Mouse (Mus musculus): ENCODE measurements around the gene Hist1h4j. TPM values are rescaled to one million over a fixed set of nuclear protein-coding genes. Genes with fewer than 3 reads are reported as not detected.
A peak's percentile ranks its signal among the peaks of the same experiment; 100 is the strongest.
"Not testable (repeated sequence)": the region's sequence is repeated elsewhere in the genome, so short reads cannot be mapped to it uniquely, and the experiment has no call there.

Hist1h4j gene
- polyA plus RNA-seq, 1 experiment: 60.3 TPM

DNA sequence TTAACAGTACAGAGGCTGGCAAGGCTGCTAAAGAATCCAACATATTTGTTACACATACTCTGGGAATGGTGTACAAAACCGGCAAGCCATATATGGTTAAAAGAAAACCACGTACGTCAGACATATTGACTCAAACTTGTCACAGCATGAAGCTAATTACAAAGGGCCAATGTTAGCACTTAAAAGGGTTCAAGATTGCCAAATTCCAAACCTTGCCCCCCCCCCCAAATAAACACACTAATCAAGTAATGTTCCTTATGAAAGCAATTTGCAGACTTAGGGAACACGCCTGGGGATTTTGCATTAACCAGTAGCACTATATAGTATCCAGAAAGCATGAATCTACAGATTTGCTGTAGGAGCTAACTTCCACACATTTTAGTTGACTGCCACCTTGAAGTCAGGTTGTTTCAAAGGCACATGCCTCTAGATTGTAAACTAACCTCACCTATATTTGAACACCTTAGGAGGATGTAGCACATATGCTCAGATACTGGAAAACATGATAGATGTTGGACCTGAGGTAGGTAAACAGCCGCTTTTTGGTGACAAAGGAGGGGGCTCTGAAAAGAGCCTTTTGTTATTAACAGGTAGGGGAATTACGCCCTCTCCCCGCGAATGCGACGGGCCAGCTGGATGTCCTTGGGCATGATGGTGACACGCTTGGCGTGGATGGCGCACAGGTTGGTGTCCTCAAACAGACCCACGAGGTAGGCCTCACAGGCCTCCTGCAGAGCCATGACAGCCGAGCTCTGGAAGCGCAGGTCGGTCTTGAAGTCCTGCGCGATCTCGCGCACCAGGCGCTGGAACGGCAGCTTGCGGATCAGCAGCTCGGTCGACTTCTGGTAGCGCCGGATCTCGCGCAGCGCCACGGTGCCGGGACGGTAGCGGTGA lies 47.7 kb downstream of the Hist1h4j start:
- not testable (repeated sequence) for H3K36me3 ChIP-seq (ENCODE audit: control insufficient read depth, insufficient read depth, low read length); H3K27me3 ChIP-seq (ENCODE audit: control insufficient read depth, insufficient read depth, low read length)
- H3K4me1 ChIP-seq (replicated peaks; ENCODE audit: control insufficient read depth, insufficient read depth, low read length): peaks cover 14% of the 10 kb centered on the region
- WGBS: 2% methylated on average over 23 of the region's 35 CpGs
- DNase-seq: peak; percentile 32
- 0 out of 2 replicates have a peak, but pooled peaks have one; percentile 37 for TF ChIP-seq POLR2A (IDR thresholded peaks at IDR 0.05; ENCODE audit: control insufficient read depth, extremely low read depth, insufficient read depth, low read length, poor library complexity)
- H3K27ac ChIP-seq (ENCODE audit: control insufficient read depth, insufficient read depth, low read length): peak overlapping the region; percentile 96
- H3K4me3 ChIP-seq (ENCODE audit: control insufficient read depth, insufficient read depth, low read length): peak overlapping the region; percentile 61

DNA sequence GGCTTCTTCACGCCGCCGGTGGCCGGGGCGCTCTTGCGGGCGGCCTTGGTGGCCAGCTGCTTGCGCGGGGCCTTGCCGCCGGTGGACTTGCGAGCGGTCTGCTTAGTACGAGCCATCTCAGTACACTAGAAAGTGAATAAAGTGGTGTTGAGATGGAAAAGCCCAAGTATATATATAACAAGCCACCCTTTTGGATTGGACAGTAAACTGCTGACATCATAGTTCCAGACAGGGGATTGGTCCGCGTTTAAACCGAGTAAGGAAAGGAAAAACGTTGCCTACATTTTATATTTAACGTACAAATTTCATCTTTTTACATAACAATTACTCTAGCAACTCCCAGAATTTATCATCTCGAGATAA lies 48.4 kb downstream of the Hist1h4j start, which contains the start of gene Hist1h3i:
Gene Hist1h3i (minus strand): TSS at position 116 of the 363 bp plus-strand sequence.
- no peaks in the 10 kb centered on the region for H3K36me3 ChIP-seq (ENCODE audit: control insufficient read depth, insufficient read depth, low read length)
- peak within 1 kb of the TSS; percentile 61 for H3K4me3 ChIP-seq (ENCODE audit: control insufficient read depth, insufficient read depth, low read length)
- TF ChIP-seq POLR2A (IDR thresholded peaks at IDR 0.05; ENCODE audit: control insufficient read depth, extremely low read depth, insufficient read depth, low read length, poor library complexity) (0 out of 2 replicates have a peak, but pooled peaks have one; percentile 5), CTCF (IDR thresholded peaks at IDR 0.05; ENCODE audit: borderline replicate concordance, control insufficient read depth, extremely low read depth, insufficient read depth, low read length, poor library complexity) (no peak)
- no peaks in the 10 kb centered on the region for H3K27me3 ChIP-seq (ENCODE audit: control insufficient read depth, insufficient read depth, low read length)
- WGBS: under 1% methylated on average over 17 of the region's 20 CpGs
- peaks cover 14% of the 10 kb centered on the region for H3K4me1 ChIP-seq (replicated peaks; ENCODE audit: control insufficient read depth, insufficient read depth, low read length)
- peak within 1 kb of the TSS; percentile 96 for H3K27ac ChIP-seq (ENCODE audit: control insufficient read depth, insufficient read depth, low read length)
- peak; percentile 65 for DNase-seq

DNA sequence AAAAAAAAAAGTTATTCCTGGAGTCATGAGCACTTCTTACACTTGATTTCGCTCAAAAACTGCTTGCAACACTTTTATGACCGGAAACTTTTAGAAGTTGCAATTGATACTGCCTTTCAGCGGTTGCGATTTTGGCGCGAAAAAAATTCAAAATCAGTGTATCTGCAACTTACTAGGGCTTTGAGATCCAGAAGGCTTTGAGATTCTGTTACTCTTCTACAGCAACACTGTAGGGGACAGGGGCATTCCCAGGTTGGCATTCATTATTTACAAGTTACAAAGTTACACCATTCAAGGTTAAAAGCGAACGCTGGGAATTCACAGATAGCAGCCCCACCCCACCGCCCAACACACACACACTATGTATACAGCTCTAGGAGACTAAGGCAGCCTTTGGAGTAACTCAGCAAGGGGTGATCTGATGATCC lies 48.9 kb downstream of the Hist1h4j start:
- WGBS: 14% methylated on average over 9 of the region's 9 CpGs
- H3K27ac ChIP-seq (ENCODE audit: control insufficient read depth, insufficient read depth, low read length): peak overlapping the region; percentile 78
- H3K27me3 ChIP-seq (ENCODE audit: control insufficient read depth, insufficient read depth, low read length): no peaks in the 10 kb centered on the region
- H3K36me3 ChIP-seq (ENCODE audit: control insufficient read depth, insufficient read depth, low read length): no peaks in the 10 kb centered on the region
- DNase-seq: peak; percentile 41
- no peak overlapping the region for H3K4me3 ChIP-seq (ENCODE audit: control insufficient read depth, insufficient read depth, low read length)
- no peak for TF ChIP-seq POLR2A (IDR thresholded peaks at IDR 0.05; ENCODE audit: control insufficient read depth, extremely low read depth, insufficient read depth, low read length, poor library complexity)
- TF ChIP-seq CTCF (IDR thresholded peaks at IDR 0.05; ENCODE audit: borderline replicate concordance, control insufficient read depth, extremely low read depth, insufficient read depth, low read length, poor library complexity): no peak
- peaks cover 14% of the 10 kb centered on the region for H3K4me1 ChIP-seq (replicated peaks; ENCODE audit: control insufficient read depth, insufficient read depth, low read length)

DNA sequence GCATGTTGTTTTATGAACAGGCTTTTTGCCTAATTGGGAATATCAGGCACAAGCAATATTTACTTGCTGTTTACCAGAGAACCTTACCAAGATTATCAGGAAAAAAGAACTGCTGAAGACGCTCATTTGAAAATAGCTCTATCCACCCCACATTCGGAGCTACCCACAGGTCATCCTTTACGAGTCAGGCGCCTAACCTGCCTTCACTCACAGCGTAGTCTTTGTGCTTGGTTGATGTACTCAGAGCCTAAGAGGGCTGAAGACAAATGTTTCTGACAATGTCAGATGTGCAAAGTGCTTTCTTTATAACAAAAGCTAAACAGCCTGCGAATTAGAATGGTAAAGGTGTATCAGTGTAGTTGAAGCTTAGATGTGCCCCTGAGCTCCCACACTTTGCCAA lies 49.4 kb downstream of the Hist1h4j start:
- no peak for DNase-seq

More for the DNA sequence above, 49.4 kb downstream of the Hist1h4j start:
- H3K27ac ChIP-seq (ENCODE audit: control insufficient read depth, insufficient read depth, low read length): peak overlapping the region; percentile 78
- H3K36me3 ChIP-seq (ENCODE audit: control insufficient read depth, insufficient read depth, low read length): no peaks in the 10 kb centered on the region
- peaks cover 14% of the 10 kb centered on the region for H3K4me1 ChIP-seq (replicated peaks; ENCODE audit: control insufficient read depth, insufficient read depth, low read length)
- no peaks in the 10 kb centered on the region for H3K27me3 ChIP-seq (ENCODE audit: control insufficient read depth, insufficient read depth, low read length)
- no peak for TF ChIP-seq CTCF (IDR thresholded peaks at IDR 0.05; ENCODE audit: borderline replicate concordance, control insufficient read depth, extremely low read depth, insufficient read depth, low read length, poor library complexity)
- no peak for TF ChIP-seq POLR2A (IDR thresholded peaks at IDR 0.05; ENCODE audit: control insufficient read depth, extremely low read depth, insufficient read depth, low read length, poor library complexity)
- 80% methylated on average over 6 of the region's 6 CpGs for WGBS
- no peak overlapping the region for H3K4me3 ChIP-seq (ENCODE audit: control insufficient read depth, insufficient read depth, low read length)

Other genes starting within 250 kb of the Hist1h4j start
- gene AK157302, start 239.8 kb upstream of the Hist1h4j start, polyA plus RNA-seq (2012; rRNA removed): 0.07 and 0.09 TPM in 2 replicates
- gene Gm11273, start 233.6 kb upstream of the Hist1h4j start, polyA plus RNA-seq (2012; rRNA removed): 5.6 and 9.5 TPM in 2 replicates
- gene Zkscan8, start 203.9 kb upstream of the Hist1h4j start, polyA plus RNA-seq (2012; rRNA removed): 4.9 and 5.3 TPM in 2 replicates
- gene Olfr1366, start 192.3 kb upstream of the Hist1h4j start, polyA plus RNA-seq (2012; rRNA removed): not detected in 2 replicates
- gene Olfr1535, start 175.2 kb upstream of the Hist1h4j start, polyA plus RNA-seq (2012; rRNA removed): not detected in 2 replicates
- gene Olfr1364, start 153.3 kb upstream of the Hist1h4j start, polyA plus RNA-seq (2012; rRNA removed): not detected in 2 replicates
- not detected in 2 replicates for gene Olfr1362, start 121.0 kb upstream of the Hist1h4j start, polyA plus RNA-seq (2012; rRNA removed)
- not detected in 2 replicates for gene Olfr11, start 92.5 kb upstream of the Hist1h4j start, polyA plus RNA-seq (2012; rRNA removed)
- gene Olfr1361, start 71.7 kb upstream of the Hist1h4j start, polyA plus RNA-seq (2012; rRNA removed): not detected in 2 replicates
- gene Olfr1360, start 57.7 kb upstream of the Hist1h4j start, polyA plus RNA-seq (2012; rRNA removed): not detected in 2 replicates
- gene Olfr1359, start 37.0 kb upstream of the Hist1h4j start, polyA plus RNA-seq (2012; rRNA removed): not detected in 2 replicates
- 118 and 183 TPM in 2 replicates for gene Hist1h2bl, start 18.9 kb upstream of the Hist1h4j start, polyA plus RNA-seq (2012; rRNA removed)
- gene Hist1h2ai, start 18.6 kb upstream of the Hist1h4j start, polyA plus RNA-seq (2012; rRNA removed): 227 and 343 TPM in 2 replicates
- 670 and 733 TPM in 2 replicates for gene Hist1h3h, start 17.4 kb upstream of the Hist1h4j start, polyA plus RNA-seq (2012; rRNA removed)
- gene Hist1h2bm, start 13.0 kb upstream of the Hist1h4j start, polyA plus RNA-seq (2012; rRNA removed): 76.1 and 110 TPM in 2 replicates
- gene Hist1h4k, start 15.4 kb downstream of the Hist1h4j start, polyA plus RNA-seq (2012; rRNA removed): 257 and 302 TPM in 2 replicates
- 302 and 405 TPM in 2 replicates for gene Hist1h2ak, start 18.8 kb downstream of the Hist1h4j start, polyA plus RNA-seq (2012; rRNA removed)
- gene Hist1h2bn, start 19.1 kb downstream of the Hist1h4j start, polyA plus RNA-seq (2012; rRNA removed): 213 and 218 TPM in 2 replicates
- 22.4 and 28.1 TPM in 2 replicates for gene Hist1h1b, start 45.6 kb downstream of the Hist1h4j start, polyA plus RNA-seq (2012; rRNA removed)
- 484 and 650 TPM in 2 replicates for gene Hist1h3i, start 48.3 kb downstream of the Hist1h4j start, polyA plus RNA-seq (2012; rRNA removed)
- gene Hist1h2an, start 52.2 kb downstream of the Hist1h4j start, polyA plus RNA-seq (2012; rRNA removed): 183 and 223 TPM in 2 replicates
- gene Hist1h2bp, start 52.4 kb downstream of the Hist1h4j start, polyA plus RNA-seq (2012; rRNA removed): 39.3 and 52.7 TPM in 2 replicates
- 200 and 237 TPM in 2 replicates for gene Hist1h2bq, start 75.1 kb downstream of the Hist1h4j start, polyA plus RNA-seq (2012; rRNA removed)
- not detected in 2 replicates for gene Hist1h2ao, start 75.4 kb downstream of the Hist1h4j start, polyA plus RNA-seq (2012; rRNA removed)
- gene Hist1h4m, start 76.7 kb downstream of the Hist1h4j start, polyA plus RNA-seq (2012; rRNA removed): not detected in 2 replicates
- 292 and 309 TPM in 2 replicates for gene Hist1h4n, start 97.1 kb downstream of the Hist1h4j start, polyA plus RNA-seq (2012; rRNA removed)
- gene Hist1h2ap, start 98.4 kb downstream of the Hist1h4j start, polyA plus RNA-seq (2012; rRNA removed): 1,785 and 6,121 TPM in 2 replicates
- 156 and 207 TPM in 2 replicates for gene Hist1h2br, start 98.7 kb downstream of the Hist1h4j start, polyA plus RNA-seq (2012; rRNA removed)
- 1.1 and 1.6 TPM in 2 replicates for gene Zfp184, start 210.0 kb downstream of the Hist1h4j start, polyA plus RNA-seq (2012; rRNA removed)
- gene Pom121l2, start 246.1 kb downstream of the Hist1h4j start, polyA plus RNA-seq (2012; rRNA removed): 0.08 and 0.23 TPM in 2 replicates

All from thymus, adult 2 months (tissue).